Mouse (Mus musculus): ENCODE measurements around the gene Csf2. TPM values are rescaled to one million over a fixed set of nuclear protein-coding genes. Genes with fewer than 3 reads are reported as not detected.

The Csf2 gene
- polyA plus RNA-seq, 1 experiment = not detected

GRCm38 (mm10) chr11:54287821-54288453, 38.5 kb upstream of the Csf2 start:
- H3K4me1 ChIP-seq (ENCODE audit: control insufficient read depth, insufficient read depth, low read length) = no peaks in the 10 kb centered on the region
- H3K36me3 ChIP-seq (ENCODE audit: control insufficient read depth, insufficient read depth, low read length) = no peaks in the 10 kb centered on the region
- H3K27ac ChIP-seq (ENCODE audit: control insufficient read depth, insufficient read depth, low read depth, low read length) = no peak overlapping the region
- TF ChIP-seq CTCF (IDR thresholded peaks at IDR 0.05; ENCODE audit: control insufficient read depth, insufficient read depth, insufficient replicate concordance, low read depth, low read length) = no peak
- no peak for TF ChIP-seq POLR2A (IDR thresholded peaks at IDR 0.05; ENCODE audit: control insufficient read depth, low read depth, low read length)
- H3K4me3 ChIP-seq (ENCODE audit: control insufficient read depth, low read depth, low read length) = no peak overlapping the region
- no peaks in the 10 kb centered on the region for H3K27me3 ChIP-seq (ENCODE audit: control insufficient read depth, insufficient read depth, low read length)

- Histone ChIP-seq H3K36me3 (ENCODE audit: control insufficient read depth, insufficient read depth, low read length) (no peaks in the 10 kb centered on the region), H3K27ac (ENCODE audit: control insufficient read depth, insufficient read depth, low read depth, low read length) (no peak overlapping the region), H3K4me1 (ENCODE audit: control insufficient read depth, insufficient read depth, low read length) (no peaks in the 10 kb centered on the region; the same call in 1 of the 2 replicates), H3K27me3 (ENCODE audit: control insufficient read depth, insufficient read depth, low read length) (no peaks in the 10 kb centered on the region), H3K4me3 (ENCODE audit: control insufficient read depth, low read depth, low read length) (no peak overlapping the region)
- TF ChIP-seq POLR2A (IDR thresholded peaks at IDR 0.05; ENCODE audit: control insufficient read depth, low read depth, low read length) (no peak), CTCF (IDR thresholded peaks at IDR 0.05; ENCODE audit: control insufficient read depth, insufficient read depth, insufficient replicate concordance, low read depth, low read length) (no peak)
Measured at GRCm38 (mm10) chr11:54271437-54271949, 22.0 kb upstream of the Csf2 start.

GRCm38 (mm10) chr11:54269191-54269896, 19.9 kb upstream of the Csf2 start:
- H3K4me3 ChIP-seq (ENCODE audit: control insufficient read depth, low read depth, low read length) = no peak overlapping the region
- H3K4me1 ChIP-seq (ENCODE audit: control insufficient read depth, insufficient read depth, low read length) = no peaks in the 10 kb centered on the region; the same call in 1 of the 2 replicates
- no peaks in the 10 kb centered on the region for H3K27me3 ChIP-seq (ENCODE audit: control insufficient read depth, insufficient read depth, low read length)
- H3K27ac ChIP-seq (ENCODE audit: control insufficient read depth, insufficient read depth, low read depth, low read length) = no peak overlapping the region
- TF ChIP-seq CTCF (IDR thresholded peaks at IDR 0.05; ENCODE audit: control insufficient read depth, insufficient read depth, insufficient replicate concordance, low read depth, low read length) (no peak), POLR2A (IDR thresholded peaks at IDR 0.05; ENCODE audit: control insufficient read depth, low read depth, low read length) (no peak)
- no peaks in the 10 kb centered on the region for H3K36me3 ChIP-seq (ENCODE audit: control insufficient read depth, insufficient read depth, low read length)

- H3K27ac ChIP-seq (ENCODE audit: control insufficient read depth, insufficient read depth, low read depth, low read length) = no peak within 1 kb of the TSS
- no peaks in the 10 kb centered on the region for H3K36me3 ChIP-seq (ENCODE audit: control insufficient read depth, insufficient read depth, low read length)
- H3K4me3 ChIP-seq (ENCODE audit: control insufficient read depth, low read depth, low read length) = no peak within 1 kb of the TSS
- H3K27me3 ChIP-seq (ENCODE audit: control insufficient read depth, insufficient read depth, low read length) = no peaks in the 10 kb centered on the region
- TF ChIP-seq CTCF (IDR thresholded peaks at IDR 0.05; ENCODE audit: control insufficient read depth, insufficient read depth, insufficient replicate concordance, low read depth, low read length) (no peak), POLR2A (IDR thresholded peaks at IDR 0.05; ENCODE audit: control insufficient read depth, low read depth, low read length) (no peak)
- no peaks in the 10 kb centered on the region; the same call in 1 of the 2 replicates for H3K4me1 ChIP-seq (ENCODE audit: control insufficient read depth, insufficient read depth, low read length)
Measured at GRCm38 (mm10) chr11:54267177-54267576, 17.7 kb upstream of the Csf2 start, which contains the start of gene Il3. Gene Il3, minus strand, starts transcription at chr11:54267277.

- Histone ChIP-seq H3K4me3 (ENCODE audit: control insufficient read depth, low read depth, low read length) (no peak overlapping the region), H3K36me3 (ENCODE audit: control insufficient read depth, insufficient read depth, low read length) (no peaks in the 10 kb centered on the region), H3K27ac (ENCODE audit: control insufficient read depth, insufficient read depth, low read depth, low read length) (no peak overlapping the region), H3K4me1 (ENCODE audit: control insufficient read depth, insufficient read depth, low read length) (no peaks in the 10 kb centered on the region), H3K27me3 (ENCODE audit: control insufficient read depth, insufficient read depth, low read length) (no peaks in the 10 kb centered on the region)
- TF ChIP-seq POLR2A (IDR thresholded peaks at IDR 0.05; ENCODE audit: control insufficient read depth, low read depth, low read length) (no peak), CTCF (IDR thresholded peaks at IDR 0.05; ENCODE audit: control insufficient read depth, insufficient read depth, insufficient replicate concordance, low read depth, low read length) (no peak)
Measured at GRCm38 (mm10) chr11:54264542-54264941, 15.1 kb upstream of the Csf2 start.

GRCm38 (mm10) chr11:54263405-54264031, 14.1 kb upstream of the Csf2 start:
- no peak overlapping the region for H3K27ac ChIP-seq (ENCODE audit: control insufficient read depth, insufficient read depth, low read depth, low read length)
- no peak for TF ChIP-seq CTCF (IDR thresholded peaks at IDR 0.05; ENCODE audit: control insufficient read depth, insufficient read depth, insufficient replicate concordance, low read depth, low read length)
- no peak for TF ChIP-seq POLR2A (IDR thresholded peaks at IDR 0.05; ENCODE audit: control insufficient read depth, low read depth, low read length)

More at GRCm38 (mm10) chr11:54263405-54264031, 14.1 kb upstream of the Csf2 start:
- H3K4me1 ChIP-seq (ENCODE audit: control insufficient read depth, insufficient read depth, low read length) = no peaks in the 10 kb centered on the region
- H3K4me3 ChIP-seq (ENCODE audit: control insufficient read depth, low read depth, low read length) = no peak overlapping the region
- no peaks in the 10 kb centered on the region for H3K36me3 ChIP-seq (ENCODE audit: control insufficient read depth, insufficient read depth, low read length)
- H3K27me3 ChIP-seq (ENCODE audit: control insufficient read depth, insufficient read depth, low read length) = no peaks in the 10 kb centered on the region
